Mouse (Mus musculus) thymus, adult 2 months (tissue): Measurements from ENCODE around the gene Sap30bp.
A peak's percentile ranks its signal among the peaks of the same experiment; 100 is the strongest.

Experiments
- CTCF ChIP-seq: fragments of 200-500 bp; IDR thresholded peaks from 2 replicates; pipeline ENCODE4 v1.5.1; 2012; ENCODE audit warnings: mild to moderate bottlenecking, control low read depth, low read length, moderate library complexity, borderline replicate concordance; ENCODE audit not compliant: control insufficient read depth, poor library complexity, insufficient read depth; ENCODE audit errors: extremely low read depth
- POLR2A ChIP-seq: fragments of 200-500 bp; IDR thresholded peaks from 2 replicates; pipeline ENCODE4 v1.6.1; 2012; ENCODE audit warnings: mild to moderate bottlenecking, low read length, control low read depth, moderate library complexity; ENCODE audit not compliant: control insufficient read depth, poor library complexity, insufficient read depth; ENCODE audit errors: extremely low read depth

- no peak for TF ChIP-seq CTCF
- TF ChIP-seq POLR2A = 0 out of 2 replicates have a peak, but pooled peaks have one; percentile 25
Observed at GRCm38 (mm10) chr11:115911632-115912376, 21.3 kb upstream of the Sap30bp start, which contains the start of gene Smim6.
